18 mouse cellular contexts compared by ENCODE assay signal in genomic region chr9:120712987-120713386, GRCm38 (mm10).
DNase-seq lines count a peak whose midpoint lies in the region; ATAC-seq and TF ChIP-seq lines count a peak whose summit lies in the region.
"Had no signal": no experiment of that assay in that cellular context is flagged by ENCODE, and none has a peak within 500 bp of the region (broad histone marks: within the 10 kb centered on the region; RNA-seq: fewer than 3 reads in every experiment).

No protein-coding gene starts in this region.

- no peak for TF ChIP-seq POLR2A in ES-Bruce4 (IDR thresholded peaks at IDR 0.05; ENCODE audit: insufficient read depth, low read length)

- H3K4me2 ChIP-seq in hindbrain, postnatal 0 days (ENCODE audit: low read depth, low read length): no peak overlapping the region
- H3K4me2 ChIP-seq in hindbrain, embryonic 16.5 days (ENCODE audit: low read length): no peak overlapping the region
- H3K4me2 ChIP-seq in liver, postnatal 0 days (ENCODE audit: low read depth, low read length): no peak overlapping the region
- H3K4me2 ChIP-seq in liver, embryonic 12.5 days: no peak overlapping the region
- H3K4me2 ChIP-seq: kidney, embryonic 15.5 days; limb, embryonic 15.5 days; midbrain, embryonic 11.5 days; neural tube, embryonic 13.5 days had no signal

- no peak overlapping the region for H3K27ac ChIP-seq in hindbrain, postnatal 0 days
- no peak overlapping the region for H3K27ac ChIP-seq in hindbrain, embryonic 16.5 days (ENCODE audit: low read depth, low read length)
- no peak overlapping the region for H3K27ac ChIP-seq in liver, postnatal 0 days (ENCODE audit: low read depth)
- no peak overlapping the region for H3K27ac ChIP-seq in liver, embryonic 12.5 days
- H3K27ac ChIP-seq in ES-Bruce4 (ENCODE audit: insufficient read depth, low read length): no peak overlapping the region
- H3K27ac ChIP-seq: hindbrain, embryonic 10.5 days; kidney, embryonic 15.5 days; limb, embryonic 15.5 days; neural tube, embryonic 13.5 days had no signal

- WGBS in hindbrain, postnatal 0 days: 95% methylated on average over 2 of the region's 2 CpGs
- 96% methylated on average over 2 of the region's 2 CpGs for WGBS in hindbrain, embryonic 16.5 days
- WGBS in liver, postnatal 0 days (ENCODE audit: insufficient replicate concordance): 82% methylated on average over 2 of the region's 2 CpGs
- WGBS in liver, embryonic 12.5 days (ENCODE audit: insufficient replicate concordance): 88% methylated on average over 2 of the region's 2 CpGs

- TF ChIP-seq EP300 in liver, postnatal 0 days (IDR thresholded peaks at IDR 0.05; ENCODE audit: low read depth): no peak
- no peak for TF ChIP-seq EP300 in ES-Bruce4 (IDR thresholded peaks at IDR 0.05; ENCODE audit: insufficient read depth, low read depth, low read length)

- H3K4me1 ChIP-seq in hindbrain, postnatal 0 days (ENCODE audit: insufficient read depth, low read length): peaks cover 6% of the 10 kb centered on the region; the same call in 1 of the 2 replicates
- H3K4me1 ChIP-seq in hindbrain, embryonic 16.5 days (ENCODE audit: control insufficient read depth, insufficient read depth, low read depth, low read length): peaks cover 5% of the 10 kb centered on the region
- no peaks in the 10 kb centered on the region for H3K4me1 ChIP-seq in liver, postnatal 0 days (ENCODE audit: insufficient read depth)
- H3K4me1 ChIP-seq in liver, embryonic 12.5 days: 0 out of 2 replicates have a peak, but pooled peaks cover 7% of the 10 kb centered on the region
- peaks cover 2% of the 10 kb centered on the region for H3K4me1 ChIP-seq in ES-Bruce4 (ENCODE audit: control insufficient read depth, insufficient read depth, low read length)

- DNase-seq in hindbrain, postnatal 0 days (ENCODE audit: low spot score): no peak
- no peak for DNase-seq in liver, postnatal 0 days
- DNase-seq in ZHBTc4 (ENCODE audit: low read depth, low spot score): peak; percentile 64
- no peak for DNase-seq in left cerebral cortex, adult 8-10 months (ENCODE audit: low spot score in 2 of 2)
- DNase-seq: adrenal gland, postnatal 36 days; cerebellum, adult 18-20 months; gastrocnemius, postnatal 10 days; layer of hippocampus, postnatal 36 days; right cerebral cortex, adult 18-20 months had no signal

- no peaks in the 10 kb centered on the region for H3K27me3 ChIP-seq in hindbrain, postnatal 0 days (ENCODE audit: insufficient read depth, low read length)
- no peaks in the 10 kb centered on the region for H3K27me3 ChIP-seq in hindbrain, embryonic 16.5 days (replicated peaks; ENCODE audit: control insufficient read depth, insufficient read depth, low read length)
- H3K27me3 ChIP-seq in liver, postnatal 0 days (ENCODE audit: insufficient read depth, low read length): no peaks in the 10 kb centered on the region
- no peaks in the 10 kb centered on the region; the same call in 1 of the 2 replicates for H3K27me3 ChIP-seq in liver, embryonic 12.5 days (replicated peaks)
- no peaks in the 10 kb centered on the region for H3K27me3 ChIP-seq in ES-Bruce4 (ENCODE audit: control insufficient read depth, insufficient read depth, low read length, poor library complexity, severe bottlenecking)
- H3K27me3 ChIP-seq: kidney, embryonic 15.5 days; limb, embryonic 15.5 days; neural tube, embryonic 13.5 days had no signal

- no peaks in the 10 kb centered on the region for H3K36me3 ChIP-seq in hindbrain, postnatal 0 days (ENCODE audit: insufficient read depth, low read length)
- no peaks in the 10 kb centered on the region for H3K36me3 ChIP-seq in hindbrain, embryonic 16.5 days (ENCODE audit: control insufficient read depth, insufficient read depth, low read length)
- no peaks in the 10 kb centered on the region for H3K36me3 ChIP-seq in liver, postnatal 0 days (replicated peaks; ENCODE audit: insufficient read depth, low read length)
- H3K36me3 ChIP-seq in liver, embryonic 12.5 days: no peaks in the 10 kb centered on the region
- H3K36me3 ChIP-seq in ES-Bruce4 (ENCODE audit: control insufficient read depth, insufficient read depth, low read length, poor library complexity, severe bottlenecking): no peaks in the 10 kb centered on the region
- H3K36me3 ChIP-seq: G1E; hindbrain, embryonic 10.5 days; kidney, embryonic 15.5 days; limb, embryonic 15.5 days; neural tube, embryonic 13.5 days had no signal

- H3K9me3 ChIP-seq in hindbrain, postnatal 0 days (ENCODE audit: low read length): no peaks in the 10 kb centered on the region
- peaks cover 5% of the 10 kb centered on the region; the same call in 1 of the 2 replicates for H3K9me3 ChIP-seq in hindbrain, embryonic 16.5 days (ENCODE audit: control insufficient read depth, low read length)
- H3K9me3 ChIP-seq in liver, postnatal 0 days (ENCODE audit: low read length): no peaks in the 10 kb centered on the region
- H3K9me3 ChIP-seq in liver, embryonic 12.5 days (replicated peaks): no peaks in the 10 kb centered on the region; the same call in 1 of the 2 replicates
- peaks cover 6% of the 10 kb centered on the region for H3K9me3 ChIP-seq in ES-Bruce4 (replicated peaks; ENCODE audit: control insufficient read depth, insufficient read depth, low read length, poor library complexity, severe bottlenecking)
- H3K9me3 ChIP-seq: G1E; limb, embryonic 15.5 days had no signal

- no peak overlapping the region for H3K9ac ChIP-seq in hindbrain, postnatal 0 days (replicated peaks; ENCODE audit: low read length)
- no peak overlapping the region for H3K9ac ChIP-seq in hindbrain, embryonic 16.5 days (ENCODE audit: low read depth, low read length)
- no peak overlapping the region for H3K9ac ChIP-seq in liver, postnatal 0 days (replicated peaks)
- no peak overlapping the region for H3K9ac ChIP-seq in liver, embryonic 12.5 days
- no peak overlapping the region for H3K9ac ChIP-seq in ES-Bruce4 (ENCODE audit: low read depth, poor library complexity, severe bottlenecking)
- H3K9ac ChIP-seq: kidney, embryonic 15.5 days; limb, embryonic 15.5 days; neural tube, embryonic 13.5 days had no signal

- no peak overlapping the region for H3K4me3 ChIP-seq in hindbrain, postnatal 0 days (ENCODE audit: low read length)
- H3K4me3 ChIP-seq in hindbrain, embryonic 16.5 days (ENCODE audit: low read length): no peak overlapping the region
- no peak overlapping the region for H3K4me3 ChIP-seq in liver, postnatal 0 days (ENCODE audit: low read depth, low read length)
- H3K4me3 ChIP-seq in liver, embryonic 12.5 days: no peak overlapping the region
- no peak overlapping the region for H3K4me3 ChIP-seq in ES-Bruce4 (ENCODE audit: low read depth, low read length)
- H3K4me3 ChIP-seq: hindbrain, embryonic 10.5 days; kidney, embryonic 15.5 days; limb, embryonic 15.5 days; neural tube, embryonic 13.5 days had no signal

- peak; percentile 33; the same call in 1 of the 2 replicates for TF ChIP-seq CTCF in hindbrain, postnatal 0 days (IDR thresholded peaks at IDR 0.05; ENCODE audit: low read depth)
- TF ChIP-seq CTCF in liver, postnatal 0 days (IDR thresholded peaks at IDR 0.05; ENCODE audit: low read depth): 0 out of 2 replicates have a peak, but pooled peaks have one; percentile 2
- TF ChIP-seq CTCF in ES-Bruce4 (IDR thresholded peaks at IDR 0.05; ENCODE audit: low read depth, low read length): peak; percentile 52

- ATAC-seq in hindbrain, postnatal 0 days: no peak
- ATAC-seq in hindbrain, embryonic 16.5 days: no peak
- ATAC-seq in liver, postnatal 0 days: no peak
- ATAC-seq in liver, embryonic 12.5 days: no peak

Comparison
In these comparisons a context has a peak if more than half of its experiments do, and no peak if none do; other contexts are left out.
1. CTCF ChIP-seq: peak in every context shown above with its lines; median percentile 52 in ES-Bruce4; 33 in hindbrain, postnatal 0 days; 2 in liver, postnatal 0 days.